Mouse (Mus musculus): ENCODE results near the gene Agpat4.

DNA sequence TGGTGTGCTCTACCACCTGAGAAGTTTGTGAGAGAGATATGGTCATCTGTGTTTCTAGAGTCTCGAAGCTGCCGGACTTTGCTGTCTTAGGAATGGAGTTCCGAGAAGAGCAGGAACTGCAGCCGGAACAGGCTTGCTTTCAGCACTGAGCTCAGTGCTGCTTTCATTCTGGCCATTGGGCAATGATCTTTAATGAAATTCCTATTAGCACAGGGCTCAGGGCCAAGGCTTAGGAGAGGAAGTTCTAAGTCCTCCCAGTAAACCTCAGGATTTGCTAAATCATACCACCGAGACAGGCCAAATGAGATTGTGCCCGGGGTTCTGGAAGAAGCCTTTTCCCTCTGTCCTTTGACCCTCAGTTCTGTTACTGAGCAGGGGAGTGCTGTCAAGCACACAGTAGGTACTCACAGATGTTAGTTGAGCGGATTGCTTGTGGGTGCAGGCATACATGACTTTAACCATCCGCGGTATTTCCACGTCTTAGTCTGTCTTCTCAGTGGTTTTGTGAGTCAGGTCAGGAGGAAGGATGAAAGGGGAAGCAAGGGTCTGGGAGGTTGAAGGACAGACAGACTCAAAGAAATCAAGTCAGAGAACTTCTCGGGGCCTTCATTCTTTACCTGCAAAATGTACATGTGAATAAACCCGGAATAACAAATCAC lies 16.6 kb downstream of the Agpat4 start:
- TF ChIP-seq CTCF (IDR thresholded peaks at IDR 0.05; ENCODE audit: low read depth): no peak
- no peak for TF ChIP-seq EP300 (IDR thresholded peaks at IDR 0.05; ENCODE audit: low read depth)

Data from heart, postnatal 0 days (tissue).